ENCODE assay signal across 9 mouse cellular contexts in genomic region chr13:49145396-49145795, GRCm38 (mm10). TPM values are rescaled to one million over a fixed set of nuclear protein-coding genes. Genes with fewer than 3 reads are reported as not detected.
DNase-seq lines count a peak whose midpoint lies in the region; ATAC-seq and TF ChIP-seq lines count a peak whose summit lies in the region.
"Had no signal": no experiment of that assay in that cellular context is flagged by ENCODE, and none has a peak within 500 bp of the region (broad histone marks: within the 10 kb centered on the region; RNA-seq: fewer than 3 reads in every experiment).

No protein-coding gene starts in this region.

- intact Hi-C loops in left cerebral cortex, adult 2 months (cut with DNase I): no loop called here
- intact Hi-C loops in left cerebral cortex, postnatal 14 days (cut with DNase I): loop anchor here (5.0 kb wide), 1 partner anchor 73 kb away; no protein-coding TSS in a partner anchor

- peaks cover 3% of the 10 kb centered on the region; the same call in 1 of the 2 replicates for H3K36me3 ChIP-seq in forebrain, embryonic 14.5 days (ENCODE audit: control insufficient read depth, insufficient read depth, low read length)
- H3K36me3 ChIP-seq in intestine, embryonic 15.5 days: no peaks in the 10 kb centered on the region
- no peaks in the 10 kb centered on the region for H3K36me3 ChIP-seq in stomach, embryonic 16.5 days (ENCODE audit: control insufficient read depth, insufficient read depth, low read length)
- H3K36me3 ChIP-seq: liver, embryonic 15.5 days had no signal

- peak overlapping the region; percentile 97 for H3K9ac ChIP-seq in forebrain, embryonic 14.5 days (ENCODE audit: low read length)
- no peak overlapping the region for H3K9ac ChIP-seq in intestine, embryonic 15.5 days
- peak overlapping the region; percentile 40 for H3K9ac ChIP-seq in stomach, embryonic 16.5 days (ENCODE audit: low read length)
- H3K9ac ChIP-seq: liver, embryonic 15.5 days had no signal

- TF ChIP-seq CTCF in left cerebral cortex, adult 2 months (IDR thresholded peaks at IDR 0.05): no peak

- H3K4me1 ChIP-seq in forebrain, embryonic 14.5 days (ENCODE audit: control insufficient read depth, insufficient read depth, low read length): peaks cover 31% of the 10 kb centered on the region
- peaks cover 22% of the 10 kb centered on the region for H3K4me1 ChIP-seq in intestine, embryonic 15.5 days (replicated peaks)
- H3K4me1 ChIP-seq in stomach, embryonic 16.5 days (ENCODE audit: control insufficient read depth, insufficient read depth, low read length): peaks cover 31% of the 10 kb centered on the region

- no peaks in the 10 kb centered on the region for H3K9me3 ChIP-seq in forebrain, embryonic 14.5 days (replicated peaks; ENCODE audit: control insufficient read depth, low read length)
- H3K9me3 ChIP-seq in intestine, embryonic 15.5 days: no peaks in the 10 kb centered on the region
- H3K9me3 ChIP-seq in stomach, embryonic 16.5 days (replicated peaks; ENCODE audit: control insufficient read depth, low read length): no peaks in the 10 kb centered on the region
- H3K9me3 ChIP-seq: liver, embryonic 15.5 days had no signal

- H3K4me2 ChIP-seq in forebrain, embryonic 14.5 days (ENCODE audit: low read length): peak overlapping the region; percentile 93
- peak overlapping the region; percentile 98 for H3K4me2 ChIP-seq in intestine, embryonic 15.5 days (replicated peaks)
- H3K4me2 ChIP-seq in stomach, embryonic 16.5 days (ENCODE audit: low read depth, low read length): peak overlapping the region; percentile 95; the same call in 1 of the 2 replicates
- H3K4me2 ChIP-seq: liver, embryonic 15.5 days had no signal

- peak overlapping the region; percentile 74 for H3K4me3 ChIP-seq in left cerebral cortex, adult 2 months
- peak overlapping the region; percentile 97 for H3K4me3 ChIP-seq in forebrain, embryonic 14.5 days (ENCODE audit: low read depth, low read length)
- H3K4me3 ChIP-seq in intestine, embryonic 15.5 days (replicated peaks): no peak overlapping the region
- H3K4me3 ChIP-seq in stomach, embryonic 16.5 days (replicated peaks; ENCODE audit: low read length): 0 out of 2 replicates have a peak overlapping the region, but pooled peaks have one; percentile 6
- H3K4me3 ChIP-seq: liver, embryonic 15.5 days had no signal

- H3K27me3 ChIP-seq in forebrain, embryonic 14.5 days (replicated peaks; ENCODE audit: control insufficient read depth, insufficient read depth, low read length): no peaks in the 10 kb centered on the region
- H3K27me3 ChIP-seq in intestine, embryonic 15.5 days (replicated peaks): peaks cover 7% of the 10 kb centered on the region
- H3K27me3 ChIP-seq in stomach, embryonic 16.5 days (ENCODE audit: control insufficient read depth, insufficient read depth, low read length): peaks cover 18% of the 10 kb centered on the region; the same call in 1 of the 2 replicates

- DNase-seq in left cerebral cortex, adult 2 months (ENCODE audit: extremely low spot score in 1 of 2, low spot score in 2 of 2): peak in 1 of 2 experiments; percentile 35
- no peak for DNase-seq in left cerebral cortex, postnatal 14 days (ENCODE audit: low spot score in 2 of 2)
- DNase-seq in forebrain, embryonic 14.5 days (ENCODE audit: low spot score): no peak
- no peak for DNase-seq in urinary bladder, adult 2 months (ENCODE audit: low spot score)
- no peak for DNase-seq in lung, postnatal 36 days
- DNase-seq in layer of hippocampus, adult 9-10 months (ENCODE audit: low spot score): no peak

- H3K27ac ChIP-seq in left cerebral cortex, adult 2 months: peak overlapping the region; percentile 90
- no peak overlapping the region for H3K27ac ChIP-seq in forebrain, embryonic 14.5 days (ENCODE audit: low read depth, low read length)
- H3K27ac ChIP-seq in intestine, embryonic 15.5 days: no peak overlapping the region
- no peak overlapping the region for H3K27ac ChIP-seq in stomach, embryonic 16.5 days (ENCODE audit: low read length)
- H3K27ac ChIP-seq: liver, embryonic 15.5 days had no signal

- WGBS in forebrain, embryonic 14.5 days: 47% methylated on average over 7 of the region's 7 CpGs
- WGBS in intestine, embryonic 15.5 days: 44% methylated on average over 7 of the region's 7 CpGs
- WGBS in stomach, embryonic 16.5 days: 49% methylated on average over 7 of the region's 7 CpGs

- no peak for ATAC-seq in forebrain, embryonic 14.5 days
- no peak for ATAC-seq in intestine, embryonic 15.5 days
- no peak for ATAC-seq in stomach, embryonic 16.5 days (ENCODE audit: insufficient read depth, low FRiP score)

RNA-seq across cellular contexts. Expression of gene Wnk2, which starts 2.4 kb away (rescaled TPM):
- total RNA-seq in left cerebral cortex, adult 2 months (2021): 100 to 1,000 TPM; 129 to 145 TPM
- total RNA-seq in left cerebral cortex, postnatal 14 days (2021): 100 to 1,000 TPM; 112 to 118 TPM
- polyA plus RNA-seq in forebrain, embryonic 14.5 days (2014; fragmentation: Nextera tagmentation; extraction: Ambion mirVana): 14.9 and 17.8 TPM in 2 replicates
- 3.1 and 4.1 TPM in 2 replicates for polyA plus RNA-seq in intestine, embryonic 15.5 days (2015; fragmentation: Nextera tagmentation; extraction: Ambion mirVana)
- 3.3 and 3.4 TPM in 2 replicates for polyA plus RNA-seq in stomach, embryonic 16.5 days (2015; fragmentation: Nextera tagmentation; extraction: Ambion mirVana)
- polyA plus RNA-seq in urinary bladder, adult 2 months (2012; rRNA removed): 14.9 and 28.9 TPM in 2 replicates

RNA-seq across cellular contexts. Expression of gene Ninj1, which starts 41.9 kb away (rescaled TPM):
- total RNA-seq in left cerebral cortex, adult 2 months (2021): 10 to 100 TPM; 17.8 to 19.7 TPM
- 10 to 100 TPM; 19.5 to 28.5 TPM for total RNA-seq in left cerebral cortex, postnatal 14 days (2021)
- 26.3 and 30.0 TPM in 2 replicates for polyA plus RNA-seq in forebrain, embryonic 14.5 days (2014; fragmentation: Nextera tagmentation; extraction: Ambion mirVana)
- polyA plus RNA-seq in intestine, embryonic 15.5 days (2015; fragmentation: Nextera tagmentation; extraction: Ambion mirVana): 54.8 and 62.1 TPM in 2 replicates
- 57.8 and 61.0 TPM in 2 replicates for polyA plus RNA-seq in stomach, embryonic 16.5 days (2015; fragmentation: Nextera tagmentation; extraction: Ambion mirVana)
- polyA plus RNA-seq in urinary bladder, adult 2 months (2012; rRNA removed): 115 and 126 TPM in 2 replicates
